Mouse (Mus musculus) lung, postnatal 4 days (tissue): ENCODE measurements around the gene Etv2.

Source experiments
- DNase-seq, 2 experiments: peaks; one replicate each; pipeline ENCODE4 v3.0.0; 2021

Gene Etv2

DNA sequence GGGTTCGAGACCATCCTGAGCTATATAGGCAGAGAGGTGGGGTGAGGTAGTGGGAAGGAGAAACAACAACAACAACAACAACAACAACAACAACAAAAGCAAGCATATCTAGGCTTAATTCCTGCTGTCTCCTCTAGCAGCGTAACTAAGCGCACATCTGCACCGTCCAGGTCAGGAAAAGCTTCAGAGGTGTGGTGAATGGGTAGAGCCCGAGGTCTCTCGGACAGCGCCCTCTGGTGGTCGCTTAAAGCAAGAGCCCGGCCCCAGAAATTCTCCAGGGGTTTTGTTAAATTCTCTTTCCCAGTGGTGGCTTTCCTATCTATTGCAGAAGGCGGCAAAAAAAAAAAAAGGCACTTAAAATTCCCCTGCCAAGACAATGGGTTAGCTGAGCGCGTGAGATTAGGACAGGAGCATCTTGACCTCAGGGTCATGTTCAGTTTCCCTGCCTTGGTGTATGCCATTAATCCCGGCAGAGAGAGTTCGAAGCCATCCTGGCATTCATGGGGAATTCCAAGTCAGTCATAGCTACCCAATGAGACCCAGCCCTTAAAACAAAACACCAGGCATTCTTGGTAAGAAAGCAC is 22.0 kb downstream of the Etv2 start:
- peak; percentile 67 to 77 for DNase-seq

DNA sequence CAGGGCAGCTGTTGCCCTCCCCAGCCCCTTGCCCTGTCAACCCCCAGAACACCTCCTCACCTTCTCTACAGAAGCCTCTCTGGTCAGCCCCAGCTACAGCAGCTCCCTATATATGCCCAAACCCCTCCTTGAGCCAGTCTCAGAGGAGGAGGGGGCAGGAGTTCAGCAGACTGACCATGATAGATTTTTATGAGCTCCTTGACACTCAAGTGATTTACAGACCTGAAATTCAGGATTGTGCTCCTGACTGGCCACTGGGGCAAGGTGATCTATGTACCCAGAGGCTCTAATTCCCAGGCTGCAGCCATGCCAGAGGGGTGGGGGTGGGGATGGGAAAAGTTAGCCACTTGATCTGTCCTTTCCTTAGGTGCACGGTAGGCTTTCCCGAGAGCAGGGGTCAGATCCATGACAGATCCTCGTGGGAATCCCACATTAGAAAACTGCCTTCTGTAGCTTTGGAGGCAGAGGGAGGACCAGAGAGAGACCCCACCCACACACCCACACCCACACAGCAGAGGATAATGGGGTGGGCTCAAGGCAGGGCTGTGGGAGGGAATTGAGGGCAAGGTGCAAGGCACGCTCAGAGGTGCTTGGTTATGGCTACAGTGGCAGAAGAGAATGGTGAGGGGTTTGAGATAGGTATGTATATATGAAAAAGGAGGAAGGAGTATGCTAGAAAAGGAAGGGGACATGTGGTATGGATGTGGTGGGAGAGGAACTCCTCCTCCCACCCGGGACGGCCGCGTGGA is 22.8 kb downstream of the Etv2 start, which contains the start of gene Upk1a:
Gene Upk1a (minus strand): TSS at position 194 of the 749 bp plus-strand sequence.
- DNase-seq: no peak

DNA sequence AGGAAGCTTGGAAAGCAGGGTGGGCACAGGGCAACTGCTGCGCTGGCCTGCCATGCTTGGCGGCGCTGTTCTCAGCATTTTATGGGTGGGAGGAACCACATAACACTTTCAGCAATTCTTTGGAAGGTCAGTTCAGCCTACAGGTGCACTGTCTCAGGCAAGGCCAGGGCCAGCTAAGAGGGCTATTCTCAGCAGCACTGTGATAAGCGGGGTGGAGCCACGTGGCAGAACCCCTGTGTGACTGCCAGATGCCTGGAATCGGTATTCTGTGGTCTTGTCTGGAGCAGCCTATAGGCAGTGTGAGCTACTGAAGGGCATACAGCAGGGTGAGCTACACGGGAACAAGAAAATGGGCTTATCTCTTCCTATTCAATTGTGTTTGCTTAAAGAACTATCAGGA is 25.6 kb downstream of the Etv2 start:
- no peak for DNase-seq

DNA sequence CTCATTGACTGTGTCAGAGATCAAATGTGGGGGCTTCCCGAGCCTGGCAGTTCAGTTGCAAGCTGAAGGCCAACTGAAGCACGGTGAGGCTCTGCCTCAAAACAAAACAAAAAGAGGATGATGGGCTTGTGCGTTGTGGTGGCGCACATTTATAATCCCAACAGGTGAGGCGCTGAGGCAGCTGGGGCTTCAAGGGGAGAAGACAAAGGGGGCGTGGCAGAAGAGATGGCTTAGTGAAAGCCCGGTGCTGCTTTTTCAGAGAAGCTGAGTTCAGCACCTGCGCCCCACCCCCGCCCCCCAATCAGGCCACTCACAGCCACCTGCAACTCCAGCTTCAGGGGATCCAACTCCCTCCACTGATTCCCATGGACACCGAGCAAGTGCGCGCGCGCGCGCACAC is 27.2 kb downstream of the Etv2 start:
- DNase-seq: no peak

DNA sequence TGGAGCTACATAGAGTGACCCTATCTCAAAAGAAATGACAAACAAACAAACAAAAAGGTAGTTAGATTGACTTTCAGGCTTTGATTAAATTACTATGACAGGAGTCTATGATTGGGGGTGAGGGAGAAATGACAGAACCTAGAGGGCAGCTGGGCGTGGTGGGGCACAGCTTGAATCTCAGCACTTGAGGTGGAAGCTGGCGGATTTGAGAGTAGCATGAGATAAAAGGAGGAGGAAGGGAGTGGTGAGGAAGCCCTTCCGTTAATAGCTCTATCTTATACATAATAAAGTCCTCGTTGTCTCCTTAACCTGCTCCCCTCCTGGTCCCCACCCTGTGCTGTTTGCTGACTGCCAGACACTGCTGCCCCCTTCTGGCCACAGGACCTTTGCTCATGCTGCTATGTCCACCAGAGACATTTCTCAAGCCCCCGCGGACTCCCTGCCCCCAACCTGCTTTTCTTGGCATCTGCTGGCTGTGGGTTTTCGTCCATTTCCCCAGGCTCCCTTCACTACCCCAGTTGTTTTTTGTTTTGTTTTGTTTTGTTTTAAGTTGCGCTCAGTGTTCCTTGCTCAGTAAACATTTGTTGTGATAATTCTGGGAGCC is 27.8 kb downstream of the Etv2 start:
- peak; percentile 77 to 79 for DNase-seq

DNA sequence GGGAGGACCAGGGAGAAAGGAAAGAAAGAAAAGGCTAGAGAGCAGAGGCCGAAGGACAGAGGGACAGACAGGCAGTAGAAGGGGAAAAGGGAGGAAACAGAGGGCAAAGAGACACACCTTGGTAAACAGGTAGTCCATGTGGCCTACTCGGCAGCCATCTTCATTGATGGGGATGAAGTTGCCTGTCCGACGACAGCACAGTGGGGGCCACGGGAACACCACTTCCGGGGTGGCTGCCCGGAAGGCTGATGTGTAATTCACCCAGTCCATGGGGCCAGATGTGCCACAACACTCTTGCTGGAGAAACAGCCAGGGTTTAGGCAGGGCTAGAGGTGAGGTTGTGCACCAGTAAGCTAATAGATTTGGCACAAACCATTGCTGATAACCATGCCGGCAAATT is 30.7 kb downstream of the Etv2 start:
- DNase-seq: no peak

DNA sequence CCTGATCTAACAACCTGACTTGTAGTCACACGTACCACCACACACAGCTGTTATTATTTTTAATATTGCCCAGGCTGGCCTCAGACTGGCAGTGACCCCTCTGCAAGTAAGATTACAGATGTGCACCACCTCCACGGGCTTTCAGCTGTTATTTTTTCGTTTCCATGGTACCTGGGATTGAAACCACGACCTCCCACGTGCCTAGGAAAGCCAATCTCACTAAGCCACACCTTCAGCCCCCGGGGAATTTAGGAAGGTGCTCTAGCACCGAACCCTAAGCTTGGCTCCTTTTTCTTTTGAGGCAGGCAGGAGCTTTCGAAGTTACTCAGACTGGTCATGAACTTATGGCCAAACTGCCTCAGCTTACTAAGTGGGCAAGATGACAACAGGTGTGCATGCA is 31.2 kb downstream of the Etv2 start:
- no peak for DNase-seq

DNA sequence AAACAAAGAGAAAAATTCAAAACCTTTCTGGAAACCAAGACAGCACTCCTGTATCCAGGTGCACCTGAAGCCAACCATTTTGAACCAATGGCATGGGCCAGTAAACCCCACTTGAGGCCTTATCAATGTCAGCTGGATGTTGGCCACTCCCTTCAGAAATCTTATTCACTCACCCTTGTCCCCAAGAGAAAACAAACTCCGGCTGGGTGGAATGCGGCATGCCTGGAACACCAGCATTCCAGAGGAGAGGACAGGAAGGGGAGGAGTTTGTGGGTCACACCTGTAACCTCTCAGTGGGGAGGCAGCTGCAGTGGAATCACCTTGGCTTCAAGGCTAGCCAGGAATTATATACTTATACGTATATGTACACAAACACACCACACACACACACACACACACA is 33.1 kb downstream of the Etv2 start:
- peak; percentile 75 to 90 for DNase-seq

DNA sequence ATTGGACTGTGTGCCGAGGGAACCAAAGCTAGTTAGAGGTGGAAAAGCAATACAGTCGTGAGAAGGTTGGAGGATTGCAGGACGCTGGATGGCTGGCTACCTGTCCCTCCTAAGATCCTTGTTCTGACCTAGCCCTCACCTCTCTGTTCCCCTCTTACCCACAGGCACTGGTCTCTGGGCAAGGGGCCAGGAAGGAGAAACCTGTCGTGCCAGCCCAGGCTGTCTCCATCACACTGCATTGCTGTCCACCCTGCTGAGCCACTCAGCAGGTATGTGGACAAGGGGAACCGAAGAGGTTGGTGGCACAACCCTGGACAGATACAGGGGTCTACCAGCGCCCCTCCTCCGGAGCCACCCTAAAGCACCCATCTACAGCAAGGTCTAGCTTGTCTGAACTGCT is 35.0 kb downstream of the Etv2 start:
- peak; percentile 76 to 88 for DNase-seq

DNA sequence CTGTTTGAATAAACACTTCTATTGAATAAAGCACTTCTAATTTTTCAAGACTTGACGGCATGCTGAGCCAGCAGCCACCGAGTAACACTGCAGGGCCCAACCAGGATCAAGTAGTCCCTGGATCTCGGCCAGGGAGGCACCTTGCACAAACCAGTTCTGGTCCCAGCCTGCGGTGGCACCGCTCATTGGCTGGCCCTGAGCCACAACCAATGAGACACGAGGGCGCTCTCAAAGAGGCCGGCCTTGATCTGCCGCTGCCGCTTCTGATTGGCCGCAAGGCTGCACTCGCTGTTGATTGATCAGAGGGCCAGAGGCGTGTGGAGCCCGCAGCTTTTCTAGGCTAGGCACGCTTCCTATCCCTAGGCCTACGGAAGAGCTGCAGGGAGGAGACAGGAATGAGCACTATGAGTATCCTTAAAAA is 35.7 kb downstream of the Etv2 start:
- peak; percentile 94 to 97 for DNase-seq

DNA sequence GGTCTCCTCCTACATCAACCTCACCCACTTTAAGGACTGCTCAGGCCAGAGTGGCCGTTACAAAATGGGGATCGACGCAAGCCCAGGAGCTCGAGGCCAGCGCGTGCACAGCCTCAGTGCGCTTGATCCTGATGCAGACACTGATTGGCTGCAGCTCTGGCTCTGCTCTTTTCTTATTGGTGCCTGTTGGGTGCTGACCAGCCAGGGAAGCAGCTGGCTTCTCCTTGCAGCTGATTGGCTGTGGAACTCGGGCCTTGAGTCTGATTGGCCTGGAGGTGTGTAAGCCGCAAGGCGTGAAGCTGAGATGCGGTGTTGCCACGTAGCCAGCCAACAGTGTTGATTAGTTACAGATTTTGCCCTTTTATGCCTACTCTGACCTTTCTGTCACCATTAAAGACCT is 36.9 kb downstream of the Etv2 start, which contains the start of gene Zbtb32:
Gene Zbtb32 (minus strand): TSS at position 124 of the 400 bp plus-strand sequence.
- no peak for DNase-seq

DNA sequence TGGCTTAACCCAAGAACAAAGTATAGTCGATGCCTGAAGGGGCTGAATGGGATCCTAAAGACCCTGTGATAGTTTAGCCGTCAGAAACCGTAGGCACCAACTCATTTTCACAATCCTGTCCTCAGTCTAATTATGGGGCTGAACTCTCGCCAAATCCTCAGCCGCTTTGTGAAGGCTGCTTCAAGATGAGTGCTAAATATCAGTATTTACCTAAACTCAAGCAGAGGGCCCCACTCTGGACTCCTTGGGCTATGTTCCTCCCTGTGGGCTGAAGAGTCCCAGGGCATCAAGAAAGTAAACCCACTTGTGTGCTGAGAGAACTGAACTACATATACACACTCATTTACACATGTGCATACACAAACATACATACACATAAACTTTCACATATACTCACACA is 38.8 kb downstream of the Etv2 start:
- DNase-seq: peak; percentile 41 to 42

DNA sequence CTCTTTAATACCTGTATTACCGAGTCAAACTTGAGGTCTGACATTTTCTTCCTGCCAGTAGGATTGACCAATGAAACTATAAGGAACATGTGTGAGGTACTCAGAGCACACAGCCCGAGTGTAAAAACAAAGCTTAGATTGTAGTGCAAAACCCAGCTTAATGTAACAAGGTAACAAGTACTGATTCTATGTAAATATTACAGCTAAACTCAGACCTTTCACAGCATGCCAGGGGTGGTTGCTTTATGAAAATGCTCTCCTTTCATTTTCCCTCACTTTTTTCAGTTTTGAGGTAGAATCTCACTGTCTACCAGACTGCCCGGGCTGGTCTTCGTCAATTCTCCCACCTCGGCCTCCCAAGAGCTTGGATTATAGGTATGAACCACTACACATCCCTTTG is 39.6 kb downstream of the Etv2 start:
- DNase-seq: no peak

DNA sequence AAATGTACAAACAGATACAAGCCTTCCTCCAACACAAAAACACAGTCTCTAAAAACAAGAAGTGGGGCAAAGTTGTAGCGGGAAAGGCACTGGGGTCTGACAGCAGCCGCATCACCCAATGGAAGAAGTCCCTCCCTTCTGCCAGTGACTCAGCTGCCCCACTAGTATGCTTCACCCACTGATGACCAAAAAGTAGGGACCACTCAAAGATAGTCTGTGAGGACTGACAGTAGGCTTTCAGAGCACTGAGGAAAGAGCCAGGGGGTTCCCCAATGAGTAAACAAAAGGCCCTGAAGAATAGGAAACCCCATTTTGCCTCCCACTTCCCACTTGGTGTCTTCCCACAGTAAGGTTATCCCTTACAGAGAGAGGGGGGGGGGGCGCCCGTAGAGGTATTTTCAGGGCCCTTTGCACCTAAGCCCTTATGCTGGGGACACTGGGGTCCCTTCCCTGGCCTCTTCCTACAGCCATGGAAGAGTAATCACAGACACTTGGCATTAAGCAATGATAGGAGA is 41.1 kb downstream of the Etv2 start:
- no peak for DNase-seq

DNA sequence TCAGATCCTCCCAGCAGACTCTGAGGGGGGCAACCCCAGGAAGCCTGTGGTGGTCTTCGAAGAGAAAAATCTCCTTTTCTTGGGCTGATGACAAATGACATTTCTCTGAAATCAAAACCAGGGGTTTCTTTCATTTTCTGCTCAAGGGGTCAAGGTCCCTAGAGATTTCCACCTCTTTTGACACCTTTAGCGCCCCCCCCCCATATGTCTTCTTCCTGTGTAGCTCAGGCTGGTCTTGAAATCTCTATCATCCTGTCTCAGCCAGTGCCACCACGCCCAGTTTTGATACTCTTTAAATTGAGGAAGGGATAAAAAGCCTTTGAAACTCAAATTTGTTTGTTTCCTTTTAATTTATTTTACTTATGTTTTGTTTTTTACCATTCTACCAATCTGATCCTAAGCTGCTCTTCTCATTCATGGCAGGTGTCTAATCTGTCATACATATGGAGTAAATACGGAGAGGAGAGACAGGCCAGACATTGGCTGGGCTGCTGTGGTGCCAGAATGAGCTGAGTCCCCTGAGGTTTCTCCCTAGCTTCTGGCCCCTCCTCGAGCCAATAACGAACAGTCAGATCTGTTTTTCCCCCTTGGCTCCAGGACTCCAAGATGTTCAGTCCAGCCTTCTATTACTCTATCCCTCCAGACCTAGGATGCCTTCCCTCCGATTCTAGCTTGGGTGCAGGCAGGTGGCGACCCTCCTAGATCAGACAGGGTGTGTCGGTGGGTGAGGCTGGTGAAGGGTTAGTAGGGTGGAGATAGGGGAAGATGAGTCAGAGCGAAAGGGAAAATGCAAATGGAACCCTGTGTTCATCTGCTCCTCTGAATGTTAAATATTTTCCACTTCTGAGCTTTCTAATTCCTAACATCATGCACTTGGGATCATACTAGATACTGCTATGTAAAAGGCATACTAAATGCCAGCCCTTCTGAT is 41.8 kb downstream of the Etv2 start:
- no peak for DNase-seq

DNA sequence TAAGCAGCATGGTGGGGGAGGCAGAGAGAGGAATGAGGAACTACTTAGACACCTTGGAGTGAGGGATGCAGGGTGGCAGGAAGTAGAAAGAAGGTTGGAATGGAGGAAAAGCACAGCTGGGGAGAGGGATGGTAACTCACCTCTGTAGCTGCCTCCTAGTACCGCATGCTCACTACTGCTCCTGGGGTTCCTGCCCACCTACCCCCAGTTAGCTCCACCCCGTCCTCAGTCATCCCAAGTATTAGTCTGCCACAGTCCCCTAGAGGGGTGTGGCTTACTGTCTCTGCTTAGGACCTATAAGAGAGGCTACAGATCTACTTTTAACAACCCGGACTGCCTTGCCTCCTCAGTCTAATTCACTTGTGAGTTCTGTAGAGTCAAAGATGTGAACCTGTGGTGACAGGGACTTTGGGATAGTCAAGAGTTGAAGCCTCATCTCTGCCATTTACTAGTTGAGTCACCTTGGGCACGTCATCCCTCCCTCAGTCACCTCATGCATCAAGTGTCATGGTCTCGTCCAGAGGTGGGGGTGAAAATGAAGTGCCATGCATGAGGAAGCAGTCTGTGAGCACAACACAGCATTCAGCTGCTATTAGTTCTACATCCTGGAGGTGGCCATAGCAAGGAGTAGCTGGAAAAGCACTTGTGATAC is 42.8 kb downstream of the Etv2 start:
- DNase-seq: no peak

DNA sequence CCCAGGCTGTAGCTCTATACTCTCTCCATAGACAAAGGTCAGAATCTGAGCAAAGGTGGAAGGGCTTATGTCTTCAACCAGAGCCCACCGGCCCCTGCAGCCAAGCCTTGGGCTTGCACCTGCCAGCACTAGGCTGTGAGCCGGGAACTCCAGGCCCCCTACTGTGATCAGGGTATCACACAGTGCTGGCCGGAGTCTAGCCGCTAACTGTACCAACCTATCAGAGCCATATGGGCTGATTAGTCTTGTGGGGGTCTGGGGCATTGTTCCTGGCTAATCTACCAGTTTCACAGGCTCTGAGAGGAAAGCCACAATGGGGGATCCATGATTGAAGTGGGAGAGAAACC is 44.1 kb downstream of the Etv2 start:
- DNase-seq: no peak

DNA sequence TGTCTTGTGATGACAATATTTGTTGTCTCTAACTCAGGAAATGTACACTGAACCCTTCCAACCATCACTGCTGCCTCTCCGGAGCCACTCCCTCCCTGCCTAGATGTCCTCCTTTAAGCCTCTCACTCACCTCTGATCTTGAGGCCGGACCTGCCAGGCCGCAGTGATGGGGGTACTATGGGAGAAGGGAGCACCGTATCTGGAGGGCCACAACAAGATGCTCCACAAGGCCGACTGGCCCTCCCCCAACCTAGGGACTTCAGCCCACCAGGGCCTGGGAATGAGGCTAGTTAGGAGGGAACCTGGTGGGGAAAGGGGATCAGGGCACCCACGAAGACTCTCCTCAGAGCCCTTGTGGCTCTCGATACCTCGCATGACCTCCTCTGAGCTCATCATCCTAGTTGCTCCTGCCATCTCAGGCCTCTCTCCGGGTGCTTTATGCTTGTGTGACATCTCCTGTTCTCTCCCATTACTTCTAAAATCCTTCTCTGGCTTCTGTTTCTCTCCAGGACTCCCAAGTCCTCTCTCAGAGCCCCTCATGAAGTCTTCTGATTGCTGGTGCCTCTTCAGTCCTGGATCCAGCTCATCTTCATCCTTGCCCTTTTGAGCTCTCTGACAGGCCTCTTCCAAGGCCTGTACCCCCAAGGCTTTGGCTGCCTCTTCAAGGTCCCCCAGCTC is 44.6 kb downstream of the Etv2 start:
- no peak for DNase-seq

DNA sequence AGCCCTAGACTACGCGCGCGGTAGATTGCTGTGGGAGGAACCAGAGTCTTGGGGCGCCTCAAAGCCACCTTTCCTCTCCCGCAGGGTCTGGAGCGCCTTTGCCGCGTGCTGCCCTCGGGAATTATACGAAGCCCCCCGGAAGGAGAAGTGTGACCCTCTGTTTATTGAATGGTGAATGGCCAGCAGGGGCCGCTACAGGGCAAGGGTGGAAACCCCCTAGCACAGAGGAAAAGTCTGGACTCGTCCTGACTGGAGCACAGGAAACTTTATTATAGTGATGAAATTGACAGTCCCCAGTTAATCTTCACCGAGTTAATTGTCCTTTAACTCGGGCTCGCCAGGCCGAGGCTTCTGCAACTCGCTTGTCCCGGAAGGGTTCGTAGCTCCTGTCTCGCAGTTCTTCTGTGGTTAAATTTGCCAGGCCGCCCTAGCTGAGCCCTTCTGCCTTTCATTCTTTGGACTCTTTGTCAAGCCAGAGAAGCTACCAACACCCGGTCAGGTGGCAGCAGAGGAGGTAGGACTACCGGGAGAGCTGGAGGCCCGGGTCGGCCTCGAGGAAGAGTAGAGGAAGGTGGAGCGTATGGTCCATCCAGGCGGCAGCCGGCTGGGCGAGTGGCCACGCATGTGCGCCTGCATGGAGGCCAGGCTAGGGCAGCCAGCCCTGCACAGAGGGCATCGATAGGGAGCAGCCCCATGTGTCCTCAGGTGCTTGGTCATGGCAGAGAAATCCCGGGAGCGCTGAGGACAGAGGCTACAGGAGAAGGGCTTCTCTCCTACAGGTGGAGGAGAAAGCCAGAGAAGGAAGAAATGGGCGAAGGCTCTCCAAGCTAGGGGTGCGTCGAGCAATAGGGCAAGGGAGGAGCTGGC is 46.0 kb downstream of the Etv2 start:
- peak; percentile 85 to 90 for DNase-seq

DNA sequence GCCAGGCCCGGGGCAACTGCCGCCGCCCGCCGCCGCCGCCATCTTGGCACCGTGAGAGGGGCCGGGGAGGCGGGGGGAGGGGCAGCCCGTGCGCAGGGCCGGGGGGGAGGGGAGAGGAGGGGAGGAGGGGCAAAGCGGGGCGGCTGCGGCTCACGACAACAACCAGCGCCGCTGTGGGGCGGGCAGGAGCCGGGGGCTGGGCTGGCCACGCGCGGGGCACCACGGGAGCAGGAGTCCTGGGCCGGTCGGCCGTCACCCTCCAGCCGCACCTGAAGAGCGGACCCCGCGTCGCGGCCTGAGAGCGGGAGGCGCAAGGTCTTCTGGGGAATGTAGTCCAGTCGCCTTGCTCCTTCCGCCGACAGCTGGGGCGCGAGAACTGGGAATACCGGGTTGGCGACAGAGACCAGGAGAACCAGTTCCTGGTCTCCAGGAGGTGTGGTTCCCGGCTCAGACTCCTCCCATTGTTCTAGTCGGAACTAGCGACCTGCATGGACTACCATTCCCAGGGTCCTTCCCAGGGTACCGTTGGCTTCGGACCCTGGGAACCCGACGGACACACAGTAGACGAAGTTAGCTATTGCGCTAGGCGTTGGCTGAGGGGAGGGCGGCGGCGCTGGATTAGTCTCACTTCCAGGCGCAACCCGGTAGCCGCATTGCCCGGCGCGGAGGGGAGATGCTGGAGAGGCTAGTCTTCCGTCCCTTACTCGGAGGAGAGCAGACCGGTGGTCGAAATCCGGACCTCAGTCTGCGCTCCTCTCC is 46.8 kb downstream of the Etv2 start, which contains the start of gene Kmt2b:
Gene Kmt2b (minus strand): TSS at position 51 of the 759 bp plus-strand sequence.
- DNase-seq: peak; percentile 97 to 99
